Mouse (Mus musculus) lung, postnatal 0 days (tissue): ENCODE measurements at regions not wholly inside any gene's neighbourhood (a gene's known extent, or its start where the extent isn't known, plus 50 kb on each side); places are given as distances from the start of the nearest gene placed in this dataset.

Experiments used
- CTCF ChIP-seq: IDR thresholded peaks from 2 replicates; pipeline ENCODE4 v1.5.1; 2016; ENCODE audit warnings: antibody characterized with exemption, mild to moderate bottlenecking
- EP300 ChIP-seq: IDR thresholded peaks from 2 replicates; pipeline ENCODE4 v1.6.1; 2016; ENCODE audit warnings: antibody characterized with exemption, mild to moderate bottlenecking, control low read depth

GRCm38 (mm10) chr2:138674801-138675200, 418.4 kb downstream of the Btbd3 start:
- TF ChIP-seq CTCF (no peak), EP300 (no peak)
